Mouse (Mus musculus) monocyte, adult 59 days (primary cell): ENCODE measurements around the gene Tnfrsf19. TPM values are rescaled to one million over a fixed set of nuclear protein-coding genes. Genes with fewer than 3 reads are reported as not detected.

Experiments
- total RNA-seq, 2 experiments: library from RNA; stranded (reverse); gene quantifications; one replicate each; pipeline ENCODE4 v1.2.4; 2023

The Tnfrsf19 gene
- under 1 TPM in 1 of 2 experiments, not detected in 1; 0.29 TPM for total RNA-seq

GRCm38 (mm10) chr14:61046091-61046681 lies at the start of gene Tnfrsf19:
Tnfrsf19 (minus strand) TSS chr14:61046490.

Other genes starting within 250 kb of the Tnfrsf19 start
- gene Sacs, start 92.0 kb upstream of the Tnfrsf19 start, total RNA-seq = 1 to 10 TPM; 4.7 to 5.2 TPM
- gene Sgcg, start 212.0 kb upstream of the Tnfrsf19 start, total RNA-seq = not detected